Mouse (Mus musculus) urinary bladder, postnatal 4 days (tissue): ENCODE data around the gene Krtap2-4.
"Not testable (repeated sequence)": the region's sequence is repeated elsewhere in the genome, so short reads cannot be mapped to it uniquely, and the experiment has no call there.

Source experiments
- DNase-seq, 2 experiments: peaks; one replicate each; pipeline ENCODE4 v3.0.0; 2021 to 2022; ENCODE audit warnings: low spot score in 2 of 2

Gene Krtap2-4

DNA sequence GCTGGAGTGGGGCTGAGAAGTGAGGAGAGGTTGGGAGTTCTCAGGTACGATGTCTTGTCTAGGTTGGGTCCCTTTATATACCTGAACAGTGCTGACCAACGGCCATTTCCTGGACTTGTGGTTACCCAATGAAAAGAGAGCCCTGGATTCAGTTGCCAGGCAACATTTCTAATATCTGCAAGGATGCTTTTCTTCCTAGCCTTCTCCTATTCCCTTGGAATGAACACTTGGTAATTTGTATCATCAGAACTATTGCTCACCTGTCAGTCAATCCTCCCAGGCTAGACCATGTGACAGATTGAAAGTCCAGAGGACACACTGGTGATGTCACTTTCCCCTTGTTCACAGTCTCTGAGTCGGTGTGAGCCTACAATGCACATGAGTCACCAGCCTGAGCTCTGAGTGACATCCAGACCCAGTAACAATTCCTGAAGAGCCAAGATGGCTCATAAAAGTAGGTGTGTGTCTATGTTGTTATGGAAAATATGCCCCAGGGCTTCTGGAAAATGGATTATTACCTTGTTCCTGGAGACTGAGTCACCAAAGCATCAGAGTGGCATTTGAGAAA lies at the start of gene Krtap2-4:
Krtap2-4 (minus strand) TSS at position 51 of the 568 bp plus-strand sequence.
- no peak for DNase-seq

DNA sequence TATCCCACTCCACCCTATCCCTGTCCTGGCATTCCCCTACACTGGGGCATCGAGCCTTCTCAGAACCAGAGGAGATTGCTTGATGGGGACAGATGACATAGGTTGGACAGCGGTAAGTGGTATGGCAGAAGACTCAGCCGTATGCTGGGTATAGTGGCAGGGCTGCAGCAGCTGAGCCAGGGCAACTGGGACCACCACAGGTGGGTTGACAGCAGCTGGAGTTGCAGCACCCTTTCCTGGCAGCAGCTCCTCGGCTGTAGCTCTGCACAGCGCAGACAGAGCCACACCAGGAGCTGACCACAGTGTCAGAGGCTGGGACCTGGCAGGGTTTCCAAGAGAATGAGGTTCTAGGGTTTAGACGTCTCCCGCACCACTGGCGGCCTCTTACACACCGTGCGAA lies 48.2 kb upstream of the Krtap2-4 start:
- no peak for DNase-seq

- no peak for DNase-seq
Measured at GRCm38 (mm10) chr11:99659256-99659655, 44.6 kb upstream of the Krtap2-4 start.

GRCm38 (mm10) chr11:99658467-99659010 lies 43.9 kb upstream of the Krtap2-4 start, which contains the start of gene Gm11563:
TSS of gene Gm11563 (minus strand) at chr11:99658960.
- not testable (repeated sequence) for DNase-seq

GRCm38 (mm10) chr11:99657051-99657450 lies 42.4 kb upstream of the Krtap2-4 start:
- no peak for DNase-seq

GRCm38 (mm10) chr11:99650136-99650535 lies 35.5 kb upstream of the Krtap2-4 start, which contains the start of gene Gm11555:
TSS of gene Gm11555 (minus strand) at chr11:99650236.
- no peak for DNase-seq

DNA sequence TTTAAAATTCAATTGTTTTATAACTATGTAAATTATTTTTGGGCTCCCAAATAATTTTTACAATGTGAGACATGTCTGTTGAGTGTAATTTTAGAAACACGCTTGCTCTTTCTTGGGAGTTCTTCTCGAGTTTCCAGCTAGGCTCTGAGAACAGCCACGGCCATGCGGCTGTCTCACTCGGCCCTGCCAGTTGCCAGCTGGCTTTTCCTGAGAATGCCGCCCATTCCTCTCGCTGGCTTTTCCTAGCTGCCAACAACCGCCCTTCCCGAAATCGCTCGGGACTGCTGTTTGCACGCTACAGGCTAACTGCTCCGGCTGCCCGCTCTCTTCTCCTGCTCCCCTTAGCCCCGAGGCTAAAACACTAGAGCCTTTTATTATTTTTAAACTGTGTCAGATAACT lies 31.8 kb upstream of the Krtap2-4 start:
- no peak for DNase-seq

GRCm38 (mm10) chr11:99644351-99644750 lies 29.7 kb upstream of the Krtap2-4 start:
- DNase-seq = no peak

DNA sequence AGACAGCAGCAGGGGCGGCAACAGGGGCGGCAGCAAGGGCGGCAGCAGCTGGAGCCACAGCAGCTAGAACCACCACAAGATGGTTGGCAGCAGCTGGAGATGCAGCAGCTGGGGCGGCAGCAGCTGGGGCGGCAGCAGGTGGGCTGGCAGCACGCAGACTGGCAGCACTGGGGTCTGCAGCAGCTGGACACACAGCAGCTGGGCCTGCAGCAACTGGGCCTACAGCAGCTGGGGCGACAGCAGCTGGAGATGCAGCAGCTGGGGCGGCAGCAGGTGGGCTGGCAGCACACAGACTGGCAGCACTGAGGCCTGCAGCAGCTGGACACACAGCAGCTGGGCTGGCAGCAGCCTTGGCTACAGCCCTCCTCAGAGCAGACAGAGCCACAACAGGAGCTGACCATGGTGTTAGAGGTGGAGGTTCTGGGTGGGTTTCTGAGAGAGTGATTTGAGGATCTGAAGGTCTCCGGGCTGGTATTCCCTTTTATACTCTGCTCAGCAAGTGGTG lies 29.0 kb upstream of the Krtap2-4 start, which contains the start of gene Krtap4-7:
Krtap4-7 (minus strand) TSS at position 455 of the 505 bp plus-strand sequence.
- not testable (repeated sequence) for DNase-seq

GRCm38 (mm10) chr11:99640926-99641325 lies 26.3 kb upstream of the Krtap2-4 start:
- no peak for DNase-seq

GRCm38 (mm10) chr11:99637086-99637485 lies 22.4 kb upstream of the Krtap2-4 start:
- no peak for DNase-seq

GRCm38 (mm10) chr11:99634653-99635134 lies 20.0 kb upstream of the Krtap2-4 start, which contains the start of gene Krtap4-2:
TSS of gene Krtap4-2 (minus strand) at chr11:99635084.
- no peak for DNase-seq

DNA sequence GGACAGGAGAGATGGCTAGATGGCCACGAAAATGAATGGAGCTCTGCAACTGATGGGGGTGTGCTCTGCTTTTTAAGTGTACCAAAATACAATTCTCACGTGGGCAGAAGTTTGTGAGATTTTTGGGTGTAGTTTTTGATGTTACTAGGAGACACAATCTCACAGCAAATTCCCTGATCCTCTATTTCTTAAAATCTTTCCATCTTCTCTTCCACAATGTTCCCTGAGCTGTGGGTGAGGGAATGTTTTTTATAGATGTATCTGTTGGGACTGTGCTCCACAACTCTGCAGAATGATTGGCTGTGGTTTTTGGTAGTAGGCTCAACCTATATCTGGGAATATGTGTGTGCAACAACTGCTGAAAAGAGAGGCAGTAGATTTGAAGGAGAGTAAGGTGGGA lies 18.6 kb upstream of the Krtap2-4 start:
- DNase-seq = no peak

GRCm38 (mm10) chr11:99630890-99631289 lies 16.2 kb upstream of the Krtap2-4 start:
- no peak for DNase-seq

- no peak for DNase-seq
Measured at GRCm38 (mm10) chr11:99628138-99628537, 13.5 kb upstream of the Krtap2-4 start, which contains the start of gene Krtap4-1. TSS of gene Krtap4-1 (minus strand) at chr11:99628238.

DNA sequence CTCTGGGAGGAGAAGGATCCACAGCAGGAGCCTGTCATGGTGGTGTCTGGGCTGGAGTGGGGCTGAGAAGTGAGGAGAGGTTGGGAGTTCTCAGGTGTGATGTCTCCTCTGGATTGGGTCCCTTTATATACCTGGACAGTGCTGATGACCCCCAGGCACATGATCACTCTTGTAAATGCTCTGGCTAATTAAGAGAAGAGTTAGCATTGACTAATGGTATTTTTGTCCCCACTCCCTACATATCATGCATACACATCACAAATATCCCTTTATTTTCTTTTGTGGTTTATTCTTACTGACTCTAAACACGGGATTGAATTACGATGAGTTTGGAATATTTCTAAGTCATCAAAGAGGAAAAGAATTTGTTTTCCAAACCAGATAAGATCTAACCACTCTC lies 5.7 kb upstream of the Krtap2-4 start, which contains the start of gene Gm11562:
Gm11562 (minus strand) TSS at position 101 of the 400 bp plus-strand sequence.
- no peak for DNase-seq

DNA sequence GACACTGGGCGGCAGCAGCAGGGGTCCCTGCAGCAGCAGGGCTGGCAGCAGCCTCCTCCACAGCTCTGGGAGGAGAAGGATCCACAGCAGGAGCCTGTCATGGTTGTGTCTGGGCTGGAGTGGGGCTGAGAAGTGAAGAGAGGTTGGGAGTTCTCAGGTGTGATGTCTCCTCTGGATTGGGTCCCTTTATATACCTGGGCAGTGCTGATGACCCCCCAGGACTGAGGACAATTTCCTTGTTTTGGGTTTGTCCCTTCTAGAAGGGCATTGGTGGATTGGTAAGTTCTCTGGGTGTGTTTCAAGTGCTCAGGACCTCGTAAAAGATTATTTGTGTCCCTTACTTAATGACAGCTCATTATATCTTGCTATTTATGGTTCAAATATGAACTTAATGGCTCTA lies 4.6 kb downstream of the Krtap2-4 start, which contains the start of gene Gm11937:
Gm11937 (minus strand) TSS at position 101 of the 400 bp plus-strand sequence.
- DNase-seq = not testable (repeated sequence)

GRCm38 (mm10) chr11:99609126-99609525 lies 5.5 kb downstream of the Krtap2-4 start:
- no peak for DNase-seq

DNA sequence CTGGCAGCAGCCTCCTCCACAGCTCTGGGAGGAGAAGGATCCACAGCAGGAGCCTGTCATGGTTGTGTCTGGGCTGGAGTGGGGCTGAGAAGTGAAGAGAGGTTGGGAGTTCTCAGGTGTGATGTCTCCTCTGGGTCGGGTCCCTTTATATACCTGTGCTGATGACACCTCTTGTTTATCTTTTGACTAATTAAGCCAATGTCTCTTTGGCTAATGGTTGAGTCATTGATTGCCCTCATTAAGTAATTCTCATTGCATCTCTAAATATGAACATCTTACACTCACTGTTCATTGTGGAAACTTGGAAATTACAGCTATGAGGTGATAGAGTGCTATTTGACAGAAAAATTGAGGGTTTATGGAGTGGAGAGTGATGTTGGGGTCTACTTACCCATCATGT lies 11.4 kb downstream of the Krtap2-4 start, which contains the start of gene Gm11938:
Gm11938 (minus strand) TSS at position 101 of the 400 bp plus-strand sequence.
- not testable (repeated sequence) for DNase-seq

DNA sequence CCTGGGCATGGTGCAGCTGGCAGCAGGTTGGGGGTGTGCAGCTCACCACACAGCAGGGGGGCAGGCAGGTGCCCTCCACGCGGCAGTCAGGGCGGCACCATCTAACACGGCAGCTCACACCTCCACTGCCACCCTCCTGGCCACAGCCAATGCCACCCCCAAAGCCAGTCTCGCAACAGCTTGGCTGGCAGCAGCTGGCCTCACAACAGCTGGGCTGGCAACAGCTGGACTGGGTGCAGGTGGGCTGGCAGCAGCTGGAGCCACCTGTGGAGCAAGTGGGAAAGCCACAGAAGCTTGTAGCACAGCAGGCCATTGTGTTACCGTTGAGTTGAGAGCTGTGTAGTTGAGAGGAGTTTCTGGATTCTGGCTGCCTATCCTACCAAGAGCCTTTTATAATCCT lies 16.9 kb downstream of the Krtap2-4 start, which contains the start of gene Krtap9-3:
Krtap9-3 (minus strand) TSS at position 364 of the 400 bp plus-strand sequence.
- DNase-seq = not testable (repeated sequence)

GRCm38 (mm10) chr11:99590981-99591380 lies 23.7 kb downstream of the Krtap2-4 start, which contains the start of gene Krtap1-3:
TSS of gene Krtap1-3 (minus strand) at chr11:99591339.
- no peak for DNase-seq

DNA sequence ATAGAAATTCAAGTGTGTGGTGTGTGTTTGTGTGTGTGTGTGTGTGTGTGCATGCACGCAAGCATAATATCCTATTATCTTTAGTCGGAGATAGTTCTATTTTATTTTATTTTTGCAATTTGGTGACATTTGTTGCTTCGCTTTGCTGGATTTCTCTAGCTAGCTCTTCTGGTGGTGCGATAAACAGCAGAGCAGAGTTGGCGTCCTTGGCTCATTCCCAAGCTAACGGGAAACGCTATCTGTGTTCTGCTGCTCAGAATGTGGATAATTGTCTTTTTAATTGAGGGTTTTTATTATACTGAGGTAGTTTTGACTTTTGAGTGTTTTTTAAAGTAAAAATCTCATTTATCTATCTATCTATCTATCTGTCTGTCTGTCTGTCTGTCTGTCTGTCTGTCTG lies 29.6 kb downstream of the Krtap2-4 start:
- no peak for DNase-seq
